Mouse (Mus musculus) effector memory CD4-positive, alpha-beta T cell, adult 5 months (primary cell): ENCODE results near the gene Tmem128. TPM values are rescaled to one million over a fixed set of nuclear protein-coding genes. Genes with fewer than 3 reads are reported as not detected.

Source experiments
- polyA plus RNA-seq: library from polyadenylated mRNA; unstranded; fragments of 100-300 nt; shearing (Covaris generic); gene quantifications from one replicate; pipeline ENCODE4 v1.2.1, GENCODE M21; 2017

The Tmem128 gene
- polyA plus RNA-seq, result 112 TPM

DNA sequence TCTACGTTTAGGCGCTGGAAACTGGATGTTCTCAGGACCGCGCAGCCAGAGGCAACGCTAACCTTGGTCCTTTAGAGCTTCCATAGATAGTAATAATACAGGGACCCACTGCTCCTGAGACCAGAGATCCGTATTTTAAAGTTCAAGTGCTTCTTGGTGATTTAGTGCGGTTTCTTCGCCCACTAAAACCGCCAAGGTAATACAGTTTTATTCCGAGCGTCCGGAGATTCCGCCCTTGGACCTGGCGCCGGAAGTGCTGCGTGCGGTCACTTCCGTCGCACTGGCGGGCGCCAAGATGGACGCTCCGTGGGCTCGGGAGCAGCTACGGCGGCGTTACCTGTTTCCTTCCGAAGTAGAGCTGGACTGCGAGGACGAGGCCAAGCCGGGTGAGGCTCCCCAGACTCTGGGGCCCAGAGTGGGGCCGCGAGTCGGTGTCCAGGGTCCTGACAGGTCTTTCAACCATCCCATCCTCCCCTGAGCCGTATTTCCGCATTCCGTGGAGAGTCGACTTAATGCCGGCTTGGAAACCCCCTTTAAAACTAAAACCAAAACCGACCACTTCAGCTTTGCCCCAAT lies at the start of gene Tmem128:
Tmem128 (plus strand) TSS at position 79 of the 576 bp plus-strand sequence.

DNA sequence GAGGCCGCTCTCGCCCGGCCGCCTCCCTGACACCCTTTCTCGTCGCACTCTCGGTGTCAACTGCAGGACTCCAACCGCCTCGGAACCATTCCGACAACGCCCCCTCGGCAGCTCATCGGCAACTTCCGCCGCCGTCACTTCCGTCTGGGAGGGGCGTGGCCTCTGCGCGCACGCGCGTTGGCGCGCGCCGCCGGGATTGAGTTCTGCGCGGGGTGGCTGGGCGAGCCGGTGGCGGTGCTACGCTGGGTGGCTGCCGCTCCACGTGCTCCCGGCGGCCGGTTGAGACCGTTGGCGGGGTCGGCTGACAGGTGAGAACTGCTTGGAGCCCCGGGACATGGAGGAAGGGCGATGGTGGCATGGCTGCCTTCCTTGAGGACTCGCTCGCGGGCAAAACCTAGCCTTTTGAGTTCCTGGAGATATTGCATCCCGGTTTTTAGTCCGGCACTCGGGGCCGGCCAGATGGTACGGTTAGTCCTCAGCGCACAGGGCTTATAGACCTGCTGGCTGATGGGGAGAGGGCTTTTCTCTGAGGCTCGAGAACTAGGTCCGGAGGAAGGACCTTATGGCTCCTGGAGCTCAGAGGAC lies 39.6 kb upstream of the Tmem128 start, which contains the start of the genes Zbtb49 and Lyar:
Zbtb49 (minus strand) TSS at position 130 of the 585 bp plus-strand sequence.
Lyar (plus strand) TSS at position 143 of the 585 bp plus-strand sequence.

DNA sequence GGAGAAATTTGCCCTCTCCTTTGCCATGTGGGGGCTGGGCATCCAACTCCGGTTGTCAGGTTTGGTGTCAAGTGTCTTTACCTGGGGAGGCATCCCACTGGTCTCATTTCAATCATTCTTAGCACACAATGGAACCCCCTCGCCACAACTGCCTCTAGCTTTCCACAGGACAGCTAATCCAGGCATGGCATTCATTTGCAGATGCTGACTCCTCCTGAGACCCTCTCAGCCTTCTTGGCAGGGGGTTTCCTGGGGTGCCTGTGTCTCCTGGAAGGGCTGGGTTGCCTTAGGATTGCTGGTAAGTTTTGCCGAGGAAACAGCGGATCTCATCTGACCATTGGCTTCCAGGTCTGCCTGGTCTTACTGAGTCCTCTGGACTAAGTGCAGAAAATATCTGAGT lies 15.8 kb downstream of the Tmem128 start, which contains the start of gene Otop1:
Otop1 (plus strand) TSS at position 202 of the 400 bp plus-strand sequence.

Other genes with a start within 250 kb of the Tmem128 start
- gene Stx18, start 221.4 kb upstream of the Tmem128 start, polyA plus RNA-seq, result 28.7 TPM
- not detected for gene Nsg1, start 100.3 kb upstream of the Tmem128 start, polyA plus RNA-seq
- 16.0 TPM for gene Zbtb49, start 39.7 kb upstream of the Tmem128 start, polyA plus RNA-seq
- gene Lyar, start 39.7 kb upstream of the Tmem128 start, polyA plus RNA-seq, result 40.1 TPM
- not detected for gene Otop1, start 15.8 kb downstream of the Tmem128 start, polyA plus RNA-seq
- not detected for gene Drd5, start 59.2 kb downstream of the Tmem128 start, polyA plus RNA-seq
- 6.4 TPM for gene Slc2a9, start 243.0 kb downstream of the Tmem128 start, polyA plus RNA-seq